Mouse (Mus musculus): ENCODE data around the gene Kmt2e.

Kmt2e gene

GRCm38 (mm10) chr5:23410040-23410717, 24.1 kb upstream of the Kmt2e start:
- no peak for ATAC-seq (ENCODE audit: low TSS enrichment)

DNA sequence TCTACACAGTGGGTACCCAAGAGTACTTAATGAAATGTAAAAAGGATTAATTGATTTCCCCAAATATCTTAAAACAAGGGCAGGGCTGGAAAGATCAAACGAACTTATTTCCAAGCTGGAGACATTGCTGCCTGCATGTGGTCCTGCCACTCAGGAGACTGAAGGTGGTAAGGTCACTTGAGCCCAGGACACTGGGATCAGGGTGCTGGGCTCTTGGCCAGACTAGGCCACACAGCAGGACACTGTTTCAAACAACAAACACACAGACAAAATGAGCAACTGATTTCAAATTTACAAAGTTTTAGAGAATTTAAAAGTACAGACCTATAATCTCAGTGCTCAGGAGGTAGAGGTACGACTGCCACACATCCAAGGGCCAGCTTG, 23.5 kb upstream of the Kmt2e start:
- ATAC-seq (ENCODE audit: low TSS enrichment), result no peak

DNA sequence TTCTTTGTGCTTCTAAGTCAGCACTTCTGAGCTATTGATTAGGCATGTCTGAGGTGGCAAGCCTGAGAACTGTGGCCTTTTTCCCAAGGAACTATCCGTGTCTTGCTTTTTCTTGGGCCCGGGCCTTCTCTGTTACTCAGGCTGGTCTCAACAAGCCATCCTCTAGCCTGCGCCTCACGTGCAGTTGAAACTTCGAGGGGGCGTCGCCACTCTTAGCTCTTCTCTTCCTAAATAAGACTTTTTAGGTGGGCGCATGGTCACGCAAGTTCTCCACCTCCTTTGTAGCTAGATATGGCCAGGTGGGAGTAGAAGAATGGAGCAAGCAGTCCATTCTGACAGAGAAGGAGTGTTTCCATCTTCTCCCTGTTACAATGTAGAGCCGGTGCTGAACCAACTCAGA, 22.6 kb upstream of the Kmt2e start:
- ATAC-seq (ENCODE audit: low TSS enrichment), result peak; percentile 29

DNA sequence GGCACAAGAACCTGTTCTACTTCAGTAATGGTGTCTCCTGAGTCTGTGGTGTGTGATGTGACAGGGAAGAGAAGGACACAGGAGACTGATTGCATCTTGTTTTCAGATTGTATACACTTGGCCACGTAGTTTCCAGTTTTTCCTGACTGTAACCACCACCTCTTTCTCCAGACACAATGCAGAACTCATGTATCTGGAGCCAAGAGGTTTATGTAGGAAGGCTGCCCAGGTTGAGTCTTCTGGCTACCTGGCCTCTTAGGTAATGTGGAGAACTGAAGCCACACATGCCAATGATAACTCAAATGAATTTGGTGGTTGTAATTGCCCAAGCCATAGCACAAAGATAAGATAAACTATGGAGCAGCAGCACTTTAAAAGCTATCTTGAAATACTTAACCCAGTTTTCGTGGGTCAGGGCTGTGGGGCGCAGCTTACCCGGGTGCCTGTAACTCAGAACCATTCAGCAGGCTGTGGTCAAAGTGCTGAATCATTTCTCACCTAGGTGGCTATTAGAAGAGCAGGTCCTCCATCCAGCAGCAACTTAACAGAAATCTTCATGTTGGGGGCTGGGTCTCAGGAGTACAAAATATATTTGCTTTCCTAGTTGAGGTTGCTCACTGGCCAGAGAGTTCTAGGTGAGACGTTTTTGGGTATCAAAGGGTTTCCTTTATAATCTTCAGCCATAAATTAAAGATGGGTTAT, 21.8 kb upstream of the Kmt2e start:
- ATAC-seq (ENCODE audit: low TSS enrichment), result no peak

GRCm38 (mm10) chr5:23413058-23413457, 21.2 kb upstream of the Kmt2e start:
- ATAC-seq (ENCODE audit: low TSS enrichment), result no peak

- peak; percentile 1; the same call in 1 of the 2 replicates for ATAC-seq (ENCODE audit: low TSS enrichment)
Observed at GRCm38 (mm10) chr5:23413575-23414470, 20.4 kb upstream of the Kmt2e start.

DNA sequence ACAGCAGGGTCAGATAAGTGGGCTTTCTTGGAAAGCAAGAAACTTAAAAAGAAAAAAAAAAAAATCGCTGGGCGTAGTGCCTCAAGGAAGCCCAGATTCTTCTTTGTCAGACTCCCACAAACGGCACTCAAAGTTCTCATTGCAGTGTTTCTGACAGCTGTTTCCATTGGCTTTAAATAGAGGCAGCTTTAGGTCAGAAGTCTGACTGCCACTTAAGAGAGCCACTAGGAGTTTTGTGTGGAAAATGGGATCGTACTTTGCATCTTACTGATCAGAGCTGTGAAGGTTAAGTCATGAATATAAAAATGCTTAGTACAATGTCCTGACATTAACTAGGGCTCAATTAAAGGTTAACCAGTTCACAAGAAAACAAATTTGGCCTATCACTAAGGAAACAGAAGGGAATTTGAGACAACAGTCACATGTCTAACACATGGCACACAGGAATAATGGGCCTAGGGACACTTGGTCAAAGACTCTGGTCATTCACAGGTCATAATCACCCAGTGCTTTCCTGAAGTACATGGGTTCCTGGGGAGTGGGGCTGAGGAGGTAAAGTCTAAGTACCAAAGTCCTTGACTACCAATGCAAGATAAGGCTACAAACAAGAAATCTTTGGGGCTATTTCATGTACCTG, 19.6 kb upstream of the Kmt2e start:
- ATAC-seq (ENCODE audit: low TSS enrichment), result no peak

DNA sequence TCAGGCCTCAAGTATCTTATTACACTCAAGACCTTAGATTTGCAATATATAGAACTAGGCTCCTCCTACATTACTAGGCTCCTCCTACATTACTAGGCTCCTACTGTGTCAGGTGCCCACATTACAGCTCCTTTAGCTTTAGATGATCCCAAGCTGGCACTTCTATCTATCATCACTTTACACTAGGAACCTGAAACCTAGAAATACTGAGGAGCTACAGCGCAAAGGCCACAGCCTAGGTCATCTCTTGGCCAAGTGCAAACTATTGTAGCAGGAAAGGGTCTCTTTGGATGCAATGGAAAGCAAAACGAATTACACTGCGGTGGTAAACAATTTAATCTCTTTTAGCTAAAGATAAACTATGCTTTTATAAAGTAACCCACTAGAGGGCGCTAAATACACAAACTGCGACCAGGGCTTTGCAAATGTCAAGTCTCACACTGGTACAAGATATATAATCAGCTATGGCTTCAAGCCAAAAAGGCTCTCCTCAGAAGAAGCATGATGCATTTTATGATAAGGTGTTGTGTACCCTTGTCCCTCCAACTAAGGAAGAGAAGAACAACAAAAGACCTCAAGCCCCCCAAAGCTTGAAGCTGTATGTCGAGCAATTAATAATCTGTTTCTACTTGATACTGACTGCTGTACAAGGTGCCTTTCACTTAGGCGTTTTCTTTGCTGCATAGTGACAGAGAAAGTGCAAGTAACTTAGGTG, 18.5 kb upstream of the Kmt2e start:
- ATAC-seq (ENCODE audit: low TSS enrichment), result no peak

GRCm38 (mm10) chr5:23416286-23416643, 18.0 kb upstream of the Kmt2e start:
- ATAC-seq (ENCODE audit: low TSS enrichment), result no peak

GRCm38 (mm10) chr5:23417716-23418115, 16.5 kb upstream of the Kmt2e start:
- ATAC-seq (ENCODE audit: low TSS enrichment), result no peak

DNA sequence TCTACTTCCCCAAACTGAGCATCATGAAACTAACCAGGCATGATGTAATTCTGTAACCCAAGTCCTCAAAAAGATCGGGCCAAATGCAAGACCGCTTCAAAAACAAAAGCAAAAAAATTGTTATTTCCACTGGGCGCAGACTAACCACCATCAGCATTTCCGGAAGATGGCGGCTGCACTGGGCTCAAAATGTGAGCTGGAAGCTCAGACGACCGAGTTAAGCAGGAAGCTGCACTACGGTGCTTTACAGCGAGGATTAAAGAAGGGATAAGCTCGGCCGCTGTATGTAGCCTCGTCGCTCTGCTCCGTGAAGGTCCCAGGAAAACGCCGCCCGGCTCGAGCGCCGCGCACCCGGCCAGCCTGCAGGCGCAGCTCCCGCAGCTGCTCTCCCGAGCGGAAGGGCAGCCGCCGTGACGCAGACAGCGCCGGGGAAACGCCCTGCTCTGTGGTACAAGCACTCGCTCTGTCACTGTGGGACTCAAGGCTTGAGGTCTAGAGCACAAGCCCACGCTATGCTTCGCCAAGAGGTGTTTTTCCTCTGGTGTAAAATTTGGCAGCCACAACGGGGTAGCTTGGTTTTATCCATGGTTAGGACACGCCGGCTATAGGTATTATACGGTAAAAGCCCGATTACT, 16.0 kb upstream of the Kmt2e start:
- peak; percentile 77 for ATAC-seq (ENCODE audit: low TSS enrichment)

GRCm38 (mm10) chr5:23418797-23419595, 15.2 kb upstream of the Kmt2e start:
- peak; percentile 13 for ATAC-seq (ENCODE audit: low TSS enrichment)

DNA sequence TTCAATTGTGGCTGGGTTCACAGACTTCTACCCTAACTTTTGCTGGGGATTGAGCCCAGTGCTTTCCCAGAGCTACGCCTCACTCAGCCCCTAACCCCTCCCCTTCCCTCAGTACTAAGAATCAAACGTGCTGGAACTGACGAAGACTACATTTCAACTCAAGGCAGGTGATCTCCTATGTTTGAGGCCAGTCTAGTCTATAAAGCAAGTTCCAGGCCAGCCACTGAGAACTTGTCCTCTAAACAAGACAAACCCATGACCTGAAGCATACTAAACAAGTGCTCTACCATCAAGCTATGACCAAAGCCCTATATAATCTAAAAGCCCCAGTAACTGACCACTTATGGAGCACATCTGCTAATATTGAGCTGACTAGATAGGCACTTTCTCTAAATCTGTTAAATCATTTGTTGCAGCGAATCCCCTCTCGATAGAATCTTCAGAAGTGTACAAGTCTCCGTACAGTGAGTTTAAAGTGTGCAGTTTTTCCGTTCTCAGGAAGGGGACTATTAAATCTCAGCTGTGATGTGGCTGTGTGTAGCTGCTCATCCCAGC, 14.5 kb upstream of the Kmt2e start:
- no peak for ATAC-seq (ENCODE audit: low TSS enrichment)

- ATAC-seq (ENCODE audit: low TSS enrichment), result no peak
Observed at GRCm38 (mm10) chr5:23420410-23420809, 13.8 kb upstream of the Kmt2e start.

DNA sequence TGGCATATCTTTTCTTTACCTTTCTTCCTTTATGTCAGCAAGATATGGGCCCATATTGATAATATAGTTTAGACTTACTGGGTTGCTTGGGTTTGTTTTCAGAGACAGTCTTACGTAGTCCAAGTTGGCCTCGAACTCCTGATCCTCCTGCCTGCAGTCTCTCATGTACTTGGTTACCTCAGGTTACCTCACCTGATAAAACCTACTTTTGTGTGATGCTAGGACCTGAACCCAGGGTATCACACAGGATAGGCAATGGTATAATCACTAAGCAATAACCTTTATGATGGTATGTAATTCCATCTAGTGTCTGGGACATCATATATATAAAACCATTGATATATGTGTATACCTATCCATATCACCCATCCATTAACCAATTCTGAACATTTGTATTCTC, 12.8 kb upstream of the Kmt2e start:
- no peak for ATAC-seq (ENCODE audit: low TSS enrichment)

GRCm38 (mm10) chr5:23423036-23423435, 11.2 kb upstream of the Kmt2e start:
- ATAC-seq (ENCODE audit: low TSS enrichment), result no peak

DNA sequence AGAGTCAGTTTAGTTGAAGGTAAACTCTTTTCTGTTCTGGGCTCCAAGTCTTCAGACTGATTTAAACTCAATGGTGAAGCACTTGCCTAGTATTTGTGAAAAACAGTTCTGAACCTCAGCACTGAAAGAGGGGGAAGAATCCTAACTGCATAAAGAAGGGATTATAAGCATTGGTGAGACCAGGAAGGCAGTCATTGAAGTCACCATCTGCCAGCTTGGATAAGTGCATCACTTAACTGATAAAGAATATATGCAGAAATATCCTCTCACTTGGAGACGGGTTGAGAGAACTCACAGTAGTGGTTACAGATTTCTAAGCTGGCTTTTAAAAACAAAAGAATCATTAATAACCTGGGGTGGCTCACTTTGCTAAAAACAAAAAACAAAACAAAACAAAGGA, 6.7 kb upstream of the Kmt2e start:
- ATAC-seq (ENCODE audit: low TSS enrichment), result no peak

DNA sequence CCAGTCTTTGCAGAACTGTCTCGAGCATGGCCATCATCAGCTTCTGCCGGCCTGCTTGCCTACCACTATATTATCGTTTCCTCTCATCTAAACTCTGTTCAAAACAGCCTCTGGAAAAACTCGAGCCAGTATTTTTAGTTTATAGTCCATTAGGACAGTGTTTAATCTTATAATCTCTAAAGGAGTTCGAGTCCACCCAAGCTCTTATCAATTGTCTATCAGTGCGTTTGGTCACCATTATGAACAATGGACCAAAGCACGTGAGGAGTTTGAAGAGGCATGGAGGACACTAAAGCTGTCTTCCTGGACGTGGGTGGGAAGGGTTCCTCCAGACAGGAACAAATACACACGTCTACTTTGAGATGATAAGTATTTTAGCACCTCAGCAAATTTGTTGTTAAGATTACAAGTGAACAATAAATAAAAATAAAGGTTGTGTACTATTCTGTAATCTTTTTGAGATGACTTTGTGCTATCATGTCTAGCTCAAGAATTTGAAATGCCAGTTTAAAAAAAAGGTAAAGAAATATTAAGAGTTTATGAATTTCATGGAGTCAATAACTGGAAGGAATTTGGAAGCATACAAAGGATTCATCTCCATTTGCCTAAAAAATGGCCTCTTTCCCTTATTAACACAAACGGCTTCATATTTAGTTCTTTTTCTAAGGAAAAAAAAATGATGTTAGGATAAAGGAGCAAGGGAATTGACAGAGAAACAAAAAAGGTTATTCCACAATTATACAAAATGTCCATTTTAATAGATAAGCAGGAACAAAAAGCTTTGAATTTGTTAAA, 3.0 kb upstream of the Kmt2e start:
- no peak for ATAC-seq (ENCODE audit: low TSS enrichment)
